Mouse (Mus musculus): ENCODE data around the gene Casp8ap2. TPM values are rescaled to one million over a fixed set of nuclear protein-coding genes. Genes with fewer than 3 reads are reported as not detected.

The Casp8ap2 gene
- polyA plus RNA-seq, 1 experiment from 2014 or later, result 44.9 TPM

- WGBS, result 79% methylated on average over 3 of the region's 3 CpGs
- Histone ChIP-seq H3K4me1 (ENCODE audit: control insufficient read depth, insufficient read depth, low read length) (no peaks in the 10 kb centered on the region), H3K36me3 (ENCODE audit: control insufficient read depth, insufficient read depth, low read length) (peaks cover 80% of the 10 kb centered on the region), H3K9ac (replicated peaks; ENCODE audit: low read length) (no peak overlapping the region), H3K4me3 (replicated peaks; ENCODE audit: low read depth, low read length) (no peak overlapping the region), H3K27me3 (ENCODE audit: control insufficient read depth, insufficient read depth, low read length) (no peaks in the 10 kb centered on the region), H3K27ac (replicated peaks; ENCODE audit: low read depth, low read length) (no peak overlapping the region), H3K9me3 (ENCODE audit: control insufficient read depth, low read length) (no peaks in the 10 kb centered on the region), H3K4me2 (ENCODE audit: low read length) (no peak overlapping the region)
- no peak for DNase-seq
- no peak for ATAC-seq (ENCODE audit: low FRiP score, low TSS enrichment)
These were observed 65.6 kb downstream of the Casp8ap2 start for GRCm38 (mm10) chr4:32680843-32681242.

GRCm38 (mm10) chr4:32682471-32682870 lies 67.2 kb downstream of the Casp8ap2 start:
- H3K4me1 ChIP-seq (ENCODE audit: control insufficient read depth, insufficient read depth, low read length), result no peaks in the 10 kb centered on the region
- H3K4me3 ChIP-seq (replicated peaks; ENCODE audit: low read depth, low read length), result no peak overlapping the region
- H3K9me3 ChIP-seq (ENCODE audit: control insufficient read depth, low read length), result no peaks in the 10 kb centered on the region
- H3K36me3 ChIP-seq (ENCODE audit: control insufficient read depth, insufficient read depth, low read length), result peaks cover 79% of the 10 kb centered on the region
- ATAC-seq (ENCODE audit: low FRiP score, low TSS enrichment) (no peak), DNase-seq (peak; percentile 2)
- H3K9ac ChIP-seq (replicated peaks; ENCODE audit: low read length), result no peak overlapping the region
- H3K4me2 ChIP-seq (ENCODE audit: low read length), result no peak overlapping the region
- no peaks in the 10 kb centered on the region for H3K27me3 ChIP-seq (ENCODE audit: control insufficient read depth, insufficient read depth, low read length)
- no peak overlapping the region for H3K27ac ChIP-seq (replicated peaks; ENCODE audit: low read depth, low read length)
- 85% methylated on average over 4 of the region's 4 CpGs for WGBS

- Histone ChIP-seq H3K4me3 (replicated peaks; ENCODE audit: low read depth, low read length) (no peak overlapping the region), H3K9me3 (ENCODE audit: control insufficient read depth, low read length) (no peaks in the 10 kb centered on the region), H3K27me3 (ENCODE audit: control insufficient read depth, insufficient read depth, low read length) (no peaks in the 10 kb centered on the region), H3K27ac (replicated peaks; ENCODE audit: low read depth, low read length) (no peak overlapping the region), H3K4me2 (ENCODE audit: low read length) (no peak overlapping the region), H3K4me1 (ENCODE audit: control insufficient read depth, insufficient read depth, low read length) (no peaks in the 10 kb centered on the region), H3K9ac (replicated peaks; ENCODE audit: low read length) (no peak overlapping the region), H3K36me3 (ENCODE audit: control insufficient read depth, insufficient read depth, low read length) (peaks cover 79% of the 10 kb centered on the region)
- DNase-seq (no peak), ATAC-seq (ENCODE audit: low FRiP score, low TSS enrichment) (no peak)
- 89% methylated on average over 6 of the region's 6 CpGs for WGBS
These were observed 67.9 kb downstream of the Casp8ap2 start for GRCm38 (mm10) chr4:32683061-32683582.

Other genes starting within 250 kb of the Casp8ap2 start
- 0.14 TPM in 1 of 2 replicates, not detected in the other for gene Gja10, start 12.7 kb upstream of the Casp8ap2 start, polyA plus RNA-seq (2014; fragmentation: Nextera tagmentation; extraction: Ambion mirVana)
- 18.7 and 19.6 TPM in 2 replicates for gene Mdn1, start 41.7 kb downstream of the Casp8ap2 start, polyA plus RNA-seq (2014; fragmentation: Nextera tagmentation; extraction: Ambion mirVana)
- 129 and 139 TPM in 2 replicates for gene Lyrm2, start 184.8 kb downstream of the Casp8ap2 start, polyA plus RNA-seq (2014; fragmentation: Nextera tagmentation; extraction: Ambion mirVana)

Measured in midbrain, embryonic 14.5 days (tissue).